Comparison of ENCODE assay signal across 30 mouse cellular contexts in the genomic region with DNA sequence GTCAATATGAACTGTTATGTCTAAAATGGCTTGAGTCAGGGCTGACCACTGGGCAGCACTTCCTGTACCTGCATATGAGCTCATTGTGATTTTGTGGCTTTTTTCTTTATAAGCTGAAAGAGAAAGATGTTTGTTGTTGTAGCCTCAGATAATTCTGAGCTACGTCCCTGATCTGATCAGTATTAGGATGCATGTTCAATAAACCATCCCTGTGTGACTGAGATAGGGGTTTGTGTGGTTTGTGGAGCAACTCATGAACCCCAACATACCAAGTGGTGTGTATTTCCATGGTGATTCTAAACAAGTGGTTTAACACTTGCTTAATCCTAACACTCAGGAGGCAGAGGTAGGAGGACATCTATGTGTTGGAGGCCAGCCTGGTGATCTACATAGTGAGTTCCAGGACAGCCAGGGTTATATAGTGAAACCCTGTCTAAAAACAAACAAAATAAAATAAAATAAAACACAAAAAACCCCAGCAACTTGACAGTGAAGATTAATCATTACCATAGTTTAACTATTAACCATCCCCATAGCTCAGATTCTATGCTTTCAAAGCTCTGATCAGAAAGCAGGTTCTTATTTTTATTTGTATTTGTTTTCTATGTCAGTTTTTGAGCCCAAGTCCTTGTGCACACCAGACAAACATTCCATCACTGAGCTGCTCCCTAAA. TPM values are rescaled to one million over a fixed set of nuclear protein-coding genes. Genes with fewer than 3 reads are reported as not detected.
DNase-seq lines count a peak whose midpoint lies in the region; ATAC-seq and TF ChIP-seq lines count a peak whose summit lies in the region.
"Had no signal": no experiment of that assay in that cellular context is flagged by ENCODE, and none has a peak within 500 bp of the region (broad histone marks: within the 10 kb centered on the region; RNA-seq: fewer than 3 reads in every experiment).

No protein-coding gene starts in this region.

- peaks cover 10% of the 10 kb centered on the region for H3K9me3 ChIP-seq in kidney, embryonic 16.5 days (ENCODE audit: low read length)
- H3K9me3 ChIP-seq in liver, embryonic 14.5 days (ENCODE audit: control insufficient read depth, low read length) = no peaks in the 10 kb centered on the region
- H3K9me3 ChIP-seq: midbrain, embryonic 15.5 days had no signal

- H3K4me1 ChIP-seq in kidney, embryonic 16.5 days (ENCODE audit: insufficient read depth, low read length) = peaks cover 7% of the 10 kb centered on the region; the same call in 1 of the 2 replicates
- H3K4me1 ChIP-seq in liver, embryonic 14.5 days (replicated peaks; ENCODE audit: control insufficient read depth in 2 of 2, insufficient read depth in 2 of 2, low read length in 1 of 2) = peaks cover 5 to 17% of the 10 kb centered on the region in 2 experiments
- H3K4me1 ChIP-seq: forebrain, embryonic 12.5 days; heart, embryonic 13.5 days; midbrain, embryonic 10.5 days; midbrain, embryonic 15.5 days had no signal

- 78% methylated on average over 1 of the region's 1 CpGs for WGBS in kidney, embryonic 16.5 days
- WGBS in liver, embryonic 14.5 days (ENCODE audit: insufficient replicate concordance) = 16% methylated on average over 1 of the region's 1 CpGs

- DNase-seq in kidney, adult 9 months = no peak
- DNase-seq in liver, embryonic 14.5 days (ENCODE audit: low read depth in 3 of 3, low spot score in 3 of 3) = no peak
- DNase-seq in T-cell, adult 2 months (ENCODE audit: low spot score) = no peak
- DNase-seq: adrenal gland, postnatal 10 days; cerebellum, adult 9-10 months; forebrain, postnatal 0 days; heart, postnatal 14 days; lung, adult 18-20 months; lung, postnatal 4 days; thymus, adult 2 months; thymus, postnatal 36 days had no signal

- H3K27ac ChIP-seq in kidney, embryonic 16.5 days (ENCODE audit: low read length) = peak overlapping the region; percentile 89
- H3K27ac ChIP-seq in liver, embryonic 14.5 days = no peak overlapping the region
- H3K27ac ChIP-seq: forebrain, embryonic 12.5 days; heart, embryonic 13.5 days; midbrain, embryonic 10.5 days; midbrain, embryonic 15.5 days had no signal

- no peak for ATAC-seq in kidney, embryonic 16.5 days (ENCODE audit: low FRiP score, low TSS enrichment)
- ATAC-seq in common myeloid progenitor, adult 5-6 weeks (replicated peaks; ENCODE audit: low read depth, poor library complexity, severe bottlenecking) = peak; percentile 67
- ATAC-seq in liver, embryonic 14.5 days (ENCODE audit: insufficient read depth) = peak; percentile 55; the same call in 1 of the 2 replicates
- ATAC-seq in megakaryocyte progenitor cell, adult 5-6 weeks (replicated peaks; ENCODE audit: poor library complexity) = peak; percentile 72
- ATAC-seq in monocyte, adult 5-6 weeks (replicated peaks; ENCODE audit: insufficient number of reproducible peaks, low FRiP score, low TSS enrichment, poor library complexity, severe bottlenecking) = no peak
- ATAC-seq: forebrain, postnatal 0 days; hindbrain, embryonic 16.5 days; lung, postnatal 0 days; midbrain, embryonic 15.5 days had no signal

- no peaks in the 10 kb centered on the region for H3K36me3 ChIP-seq in kidney, embryonic 16.5 days (ENCODE audit: insufficient read depth, low read length)
- H3K36me3 ChIP-seq in liver, embryonic 14.5 days (replicated peaks; ENCODE audit: control insufficient read depth, insufficient read depth, low read depth) = no peaks in the 10 kb centered on the region
- H3K36me3 ChIP-seq: forebrain, embryonic 12.5 days; heart, embryonic 13.5 days; midbrain, embryonic 10.5 days; midbrain, embryonic 15.5 days had no signal

- no peak overlapping the region for H3K9ac ChIP-seq in kidney, embryonic 16.5 days (replicated peaks; ENCODE audit: low read length)
- no peak overlapping the region for H3K9ac ChIP-seq in liver, embryonic 14.5 days (replicated peaks)
- H3K9ac ChIP-seq: forebrain, embryonic 12.5 days; forebrain, postnatal 0 days; heart, embryonic 13.5 days; midbrain, embryonic 15.5 days had no signal

- no peak overlapping the region for H3K4me3 ChIP-seq in kidney, embryonic 16.5 days (ENCODE audit: low read length)
- no peak overlapping the region for H3K4me3 ChIP-seq in liver, embryonic 14.5 days (ENCODE audit: insufficient read depth in 1 of 2, low read depth in 2 of 2, low read length in 2 of 2)
- H3K4me3 ChIP-seq: erythroblast, embryonic 14.5 days; forebrain, embryonic 12.5 days; heart, embryonic 13.5 days; midbrain, embryonic 10.5 days; midbrain, embryonic 15.5 days had no signal

- H3K4me2 ChIP-seq in kidney, embryonic 16.5 days (replicated peaks; ENCODE audit: low read depth, low read length) = 0 out of 2 replicates have a peak overlapping the region, but pooled peaks have one; percentile 5
- H3K4me2 ChIP-seq in liver, embryonic 14.5 days (ENCODE audit: low read depth) = no peak overlapping the region
- H3K4me2 ChIP-seq: forebrain, embryonic 12.5 days; heart, embryonic 13.5 days; midbrain, embryonic 15.5 days had no signal

- TF ChIP-seq EP300 in liver, embryonic 14.5 days (IDR thresholded peaks at IDR 0.05; ENCODE audit: low read depth) = 0 out of 2 replicates have a peak, but pooled peaks have one; percentile 25

- no peak for TF ChIP-seq CTCF in liver, embryonic 14.5 days (IDR thresholded peaks at IDR 0.05; ENCODE audit: low read depth)

- no peaks in the 10 kb centered on the region for H3K27me3 ChIP-seq in kidney, embryonic 16.5 days (ENCODE audit: insufficient read depth, low read length)
- H3K27me3 ChIP-seq in liver, embryonic 14.5 days (ENCODE audit: control insufficient read depth, insufficient read depth, low read length) = no peaks in the 10 kb centered on the region
- H3K27me3 ChIP-seq: CH12.LX; forebrain, embryonic 12.5 days; heart, embryonic 13.5 days; midbrain, embryonic 15.5 days had no signal

RNA-seq across cellular contexts. Expression of gene Ahctf1, which starts 32.4 kb away (rescaled TPM):
- 21.2 and 26.0 TPM in 2 replicates for polyA plus RNA-seq in kidney, embryonic 16.5 days (2015; fragmentation: Nextera tagmentation; extraction: Ambion mirVana)
- 119 and 126 TPM in 2 replicates for total RNA-seq in common myeloid progenitor, adult 5-6 weeks (2017)
- polyA plus RNA-seq in liver, embryonic 14.5 days (2012; rRNA removed) = 19.1 and 25.5 TPM in 2 replicates
- 19.2 and 26.5 TPM in 2 replicates for polyA plus RNA-seq in liver, embryonic 14.5 days (2014; fragmentation: Nextera tagmentation; extraction: Ambion mirVana)
- total RNA-seq in megakaryocyte progenitor cell, adult 5-6 weeks (2015) = 60.7 and 77.0 TPM in 2 replicates
- 66.6 and 76.2 TPM in 2 replicates for total RNA-seq in megakaryocyte progenitor cell, adult 5-6 weeks (2017)
- 47.6 to 87.5 TPM (median 56.5 TPM) in 3 replicates for total RNA-seq in monocyte, adult 5-6 weeks (2017)

RNA-seq across cellular contexts. Expression of gene Gm10518, which starts 32.7 kb away (rescaled TPM):
- polyA plus RNA-seq in kidney, embryonic 16.5 days (2015; fragmentation: Nextera tagmentation; extraction: Ambion mirVana) = not detected in 2 replicates
- not detected in 2 replicates for total RNA-seq in common myeloid progenitor, adult 5-6 weeks (2017)
- polyA plus RNA-seq in liver, embryonic 14.5 days (2012; rRNA removed) = not detected in 2 replicates
- 0.29 and 0.37 TPM in 2 replicates for polyA plus RNA-seq in liver, embryonic 14.5 days (2014; fragmentation: Nextera tagmentation; extraction: Ambion mirVana)
- 0.29 TPM in 1 of 2 replicates, not detected in the other for total RNA-seq in megakaryocyte progenitor cell, adult 5-6 weeks (2015)
- total RNA-seq in megakaryocyte progenitor cell, adult 5-6 weeks (2017) = 0.88 TPM in 1 of 2 replicates, not detected in the other
- total RNA-seq in monocyte, adult 5-6 weeks (2017) = 0.58 TPM in 1 of 3 replicates, not detected in the others
- total RNA-seq: adrenal gland, postnatal 10 days; forebrain, postnatal 0 days; gastrocnemius, adult 8-10 months; gastrocnemius, postnatal 4 days; heart, adult 8-10 months; heart, postnatal 14 days; layer of hippocampus, adult 18-20 months; layer of hippocampus, postnatal 10 days; left cerebral cortex, postnatal 14 days had no signal
- polyA plus RNA-seq: embryonic facial prominence, embryonic 14.5 days; erythroblast, embryonic 14.5 days; forebrain, postnatal 0 days; heart, embryonic 13.5 days; lung, postnatal 0 days; thymus, adult 2 months had no signal

Comparison
In these comparisons a context has a peak if more than half of its experiments do, and no peak if none do; other contexts are left out.
1. ATAC-seq: peak in common myeloid progenitor, adult 5-6 weeks (single experiment), liver, embryonic 14.5 days (single experiment) and megakaryocyte progenitor cell, adult 5-6 weeks (single experiment); none in kidney, embryonic 16.5 days (single experiment) and monocyte, adult 5-6 weeks (single experiment).